Mouse (Mus musculus): ENCODE results near the gene Madcam1. TPM values are rescaled to one million over a fixed set of nuclear protein-coding genes. Genes with fewer than 3 reads are reported as not detected.

Gene Madcam1
- polyA plus RNA-seq, 1 experiment = not detected

DNA sequence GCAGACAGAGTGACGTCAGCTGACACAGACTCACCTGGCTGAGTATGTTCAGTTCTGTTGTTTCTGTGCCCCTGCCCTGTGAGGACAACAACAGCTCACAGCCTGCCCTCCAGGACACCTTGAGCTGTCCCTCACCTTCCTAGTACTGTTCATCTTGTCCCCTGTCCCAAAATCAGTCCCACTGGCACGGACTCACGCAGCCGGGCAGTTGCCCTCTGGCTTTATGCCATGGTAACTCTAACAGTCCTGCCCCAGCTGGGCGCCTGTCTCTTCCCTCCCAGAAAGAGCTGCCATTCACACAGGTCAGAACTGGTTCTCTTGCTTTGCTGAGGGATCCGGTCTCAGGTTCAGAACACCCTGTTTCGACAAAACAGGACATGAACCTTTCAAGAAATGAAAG is 11.6 kb upstream of the Madcam1 start:
- Histone ChIP-seq H3K79me2 (ENCODE audit: control insufficient read depth, insufficient read depth) (no peaks in the 10 kb centered on the region), H3ac (ENCODE audit: control insufficient read depth, insufficient read length) (no peak overlapping the region), H3K27me3 (ENCODE audit: control insufficient read depth, insufficient read depth, insufficient read length) (peaks cover 29% of the 10 kb centered on the region), H3K36me3 (ENCODE audit: control insufficient read depth, insufficient read depth) (no peaks in the 10 kb centered on the region), H3K4me3 (no peak overlapping the region), H3K4me2 (ENCODE audit: low read depth) (no peak overlapping the region)
- TF ChIP-seq TCF12 (IDR thresholded peaks at IDR 0.05; ENCODE audit: insufficient read depth, poor library complexity, severe bottlenecking) = no peak
- no peak for TF ChIP-seq POLR2A (IDR thresholded peaks at IDR 0.05; ENCODE audit: insufficient read length, low read depth)
- TF ChIP-seq E2F4 (IDR thresholded peaks at IDR 0.05; ENCODE audit: insufficient read depth) = no peak
- TF ChIP-seq POLR2AphosphoS2 (IDR thresholded peaks at IDR 0.05; ENCODE audit: insufficient read length, low read depth) = no peak
- no peak for TF ChIP-seq REST (IDR thresholded peaks at IDR 0.05; ENCODE audit: insufficient read depth, insufficient read length)
- no peak for TF ChIP-seq TCF3 (IDR thresholded peaks at IDR 0.05; ENCODE audit: insufficient read length, low read depth)
- no peak for TF ChIP-seq MYOG (IDR thresholded peaks at IDR 0.05; ENCODE audit: control insufficient read depth in 1 of 3, insufficient read depth in 1 of 3, insufficient read length in 2 of 3, low read depth in 2 of 3)
- TF ChIP-seq CEBPB (IDR thresholded peaks at IDR 0.05; ENCODE audit: insufficient read depth, poor library complexity, severe bottlenecking) = no peak
- TF ChIP-seq MYOD1 (IDR thresholded peaks at IDR 0.05; ENCODE audit: control insufficient read depth in 1 of 3, insufficient read length in 2 of 3, low read depth in 2 of 3) = no peak
- no peak for TF ChIP-seq SRF (IDR thresholded peaks at IDR 0.05; ENCODE audit: control insufficient read depth, insufficient read length, low read depth)
- no peak for TF ChIP-seq MAX (IDR thresholded peaks at IDR 0.05; ENCODE audit: low read depth)
- no peak for TF ChIP-seq USF1 (IDR thresholded peaks at IDR 0.05; ENCODE audit: low read depth)

DNA sequence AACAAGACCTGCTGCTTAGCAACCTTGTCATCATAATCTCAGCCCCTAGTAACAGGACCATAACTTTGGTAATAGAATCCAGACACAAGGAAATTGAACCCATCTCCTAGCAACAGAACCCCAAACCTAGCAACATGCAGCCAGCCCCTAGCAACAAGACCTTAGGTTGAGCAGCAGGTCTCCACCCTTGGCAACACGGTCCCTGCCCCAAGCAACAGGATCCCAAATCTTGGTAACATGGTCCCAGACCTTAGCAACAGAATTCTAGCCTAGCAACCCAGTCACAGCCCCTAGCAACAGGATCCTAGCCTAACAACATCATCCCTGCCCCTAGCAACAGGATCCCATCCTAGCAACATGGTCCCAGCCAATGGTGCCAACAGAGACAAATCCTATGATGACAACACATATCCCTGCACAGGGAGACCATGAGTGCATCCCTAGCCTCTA is 9.4 kb upstream of the Madcam1 start:
- Histone ChIP-seq H3K79me2 (ENCODE audit: control insufficient read depth, insufficient read depth) (no peaks in the 10 kb centered on the region), H3ac (ENCODE audit: control insufficient read depth, insufficient read length) (no peak overlapping the region), H3K4me3 (no peak overlapping the region), H3K27me3 (ENCODE audit: control insufficient read depth, insufficient read depth, insufficient read length) (peaks cover 25% of the 10 kb centered on the region), H3K4me2 (ENCODE audit: low read depth) (no peak overlapping the region), H3K36me3 (ENCODE audit: control insufficient read depth, insufficient read depth) (no peaks in the 10 kb centered on the region)
- TF ChIP-seq POLR2A (IDR thresholded peaks at IDR 0.05; ENCODE audit: insufficient read length, low read depth) (no peak), E2F4 (IDR thresholded peaks at IDR 0.05; ENCODE audit: insufficient read depth) (no peak), TCF12 (IDR thresholded peaks at IDR 0.05; ENCODE audit: insufficient read depth, poor library complexity, severe bottlenecking) (no peak), SRF (IDR thresholded peaks at IDR 0.05; ENCODE audit: control insufficient read depth, insufficient read length, low read depth) (no peak), TCF3 (IDR thresholded peaks at IDR 0.05; ENCODE audit: insufficient read length, low read depth) (no peak), MAX (IDR thresholded peaks at IDR 0.05; ENCODE audit: low read depth) (no peak), POLR2AphosphoS2 (IDR thresholded peaks at IDR 0.05; ENCODE audit: insufficient read length, low read depth) (no peak), CEBPB (IDR thresholded peaks at IDR 0.05; ENCODE audit: insufficient read depth, poor library complexity, severe bottlenecking) (no peak), USF1 (IDR thresholded peaks at IDR 0.05; ENCODE audit: low read depth) (no peak), MYOD1 (IDR thresholded peaks at IDR 0.05; ENCODE audit: control insufficient read depth in 1 of 3, insufficient read length in 2 of 3, low read depth in 2 of 3) (no peak), REST (IDR thresholded peaks at IDR 0.05; ENCODE audit: insufficient read depth, insufficient read length) (no peak), MYOG (IDR thresholded peaks at IDR 0.05; ENCODE audit: control insufficient read depth in 1 of 3, insufficient read depth in 1 of 3, insufficient read length in 2 of 3, low read depth in 2 of 3) (no peak)

GRCm38 (mm10) chr10:79658829-79659228 is 5.5 kb upstream of the Madcam1 start:
- Histone ChIP-seq H3K4me2 (ENCODE audit: low read depth) (no peak overlapping the region), H3K27me3 (ENCODE audit: control insufficient read depth, insufficient read depth, insufficient read length) (peaks cover 13% of the 10 kb centered on the region), H3K79me2 (ENCODE audit: control insufficient read depth, insufficient read depth) (no peaks in the 10 kb centered on the region), H3ac (ENCODE audit: control insufficient read depth, insufficient read length) (no peak overlapping the region), H3K4me3 (no peak overlapping the region), H3K36me3 (ENCODE audit: control insufficient read depth, insufficient read depth) (no peaks in the 10 kb centered on the region)
- TF ChIP-seq REST (IDR thresholded peaks at IDR 0.05; ENCODE audit: insufficient read depth, insufficient read length) = no peak
- TF ChIP-seq POLR2AphosphoS2 (IDR thresholded peaks at IDR 0.05; ENCODE audit: insufficient read length, low read depth) = no peak
- no peak for TF ChIP-seq MYOG (IDR thresholded peaks at IDR 0.05; ENCODE audit: control insufficient read depth in 1 of 3, insufficient read depth in 1 of 3, insufficient read length in 2 of 3, low read depth in 2 of 3)
- TF ChIP-seq TCF3 (IDR thresholded peaks at IDR 0.05; ENCODE audit: insufficient read length, low read depth) = no peak
- TF ChIP-seq MAX (IDR thresholded peaks at IDR 0.05; ENCODE audit: low read depth) = no peak
- no peak for TF ChIP-seq MYOD1 (IDR thresholded peaks at IDR 0.05; ENCODE audit: control insufficient read depth in 1 of 3, insufficient read length in 2 of 3, low read depth in 2 of 3)
- no peak for TF ChIP-seq E2F4 (IDR thresholded peaks at IDR 0.05; ENCODE audit: insufficient read depth)
- no peak for TF ChIP-seq CEBPB (IDR thresholded peaks at IDR 0.05; ENCODE audit: insufficient read depth, poor library complexity, severe bottlenecking)
- no peak for TF ChIP-seq USF1 (IDR thresholded peaks at IDR 0.05; ENCODE audit: low read depth)
- no peak for TF ChIP-seq TCF12 (IDR thresholded peaks at IDR 0.05; ENCODE audit: insufficient read depth, poor library complexity, severe bottlenecking)
- TF ChIP-seq POLR2A (IDR thresholded peaks at IDR 0.05; ENCODE audit: insufficient read length, low read depth) = no peak
- no peak for TF ChIP-seq SRF (IDR thresholded peaks at IDR 0.05; ENCODE audit: control insufficient read depth, insufficient read length, low read depth)

- no peak for TF ChIP-seq POLR2AphosphoS2 (IDR thresholded peaks at IDR 0.05; ENCODE audit: insufficient read length, low read depth)
Observed at GRCm38 (mm10) chr10:79660298-79660697, 4.1 kb upstream of the Madcam1 start.

GRCm38 (mm10) chr10:79661861-79662260 is 2.5 kb upstream of the Madcam1 start:
- TF ChIP-seq TCF3 (IDR thresholded peaks at IDR 0.05; ENCODE audit: insufficient read length, low read depth) = no peak
- TF ChIP-seq REST (IDR thresholded peaks at IDR 0.05; ENCODE audit: insufficient read depth, insufficient read length) = no peak
- TF ChIP-seq MYOG (IDR thresholded peaks at IDR 0.05; ENCODE audit: control insufficient read depth in 1 of 3, insufficient read depth in 1 of 3, insufficient read length in 2 of 3, low read depth in 2 of 3) = no peak
- TF ChIP-seq MYOD1 (IDR thresholded peaks at IDR 0.05; ENCODE audit: control insufficient read depth in 1 of 3, insufficient read length in 2 of 3, low read depth in 2 of 3) = no peak
- TF ChIP-seq CEBPB (IDR thresholded peaks at IDR 0.05; ENCODE audit: insufficient read depth, poor library complexity, severe bottlenecking) = no peak
- no peak for TF ChIP-seq E2F4 (IDR thresholded peaks at IDR 0.05; ENCODE audit: insufficient read depth)
- no peak for TF ChIP-seq POLR2AphosphoS2 (IDR thresholded peaks at IDR 0.05; ENCODE audit: insufficient read length, low read depth)
- Histone ChIP-seq H3K27me3 (ENCODE audit: control insufficient read depth, insufficient read depth, insufficient read length) (peaks cover 6% of the 10 kb centered on the region), H3K36me3 (ENCODE audit: control insufficient read depth, insufficient read depth) (no peaks in the 10 kb centered on the region), H3ac (ENCODE audit: control insufficient read depth, insufficient read length) (no peak overlapping the region), H3K79me2 (ENCODE audit: control insufficient read depth, insufficient read depth) (no peaks in the 10 kb centered on the region), H3K4me3 (no peak overlapping the region), H3K4me2 (ENCODE audit: low read depth) (no peak overlapping the region)

More at GRCm38 (mm10) chr10:79660298-79660697, 4.1 kb upstream of the Madcam1 start:
- Histone ChIP-seq H3K36me3 (ENCODE audit: control insufficient read depth, insufficient read depth) (no peaks in the 10 kb centered on the region), H3K4me3 (no peak overlapping the region), H3K27me3 (ENCODE audit: control insufficient read depth, insufficient read depth, insufficient read length) (peaks cover 3% of the 10 kb centered on the region), H3K79me2 (ENCODE audit: control insufficient read depth, insufficient read depth) (no peaks in the 10 kb centered on the region), H3K4me2 (ENCODE audit: low read depth) (no peak overlapping the region), H3ac (ENCODE audit: control insufficient read depth, insufficient read length) (no peak overlapping the region)

All from myocyte (in vitro differentiated cells).